Mouse (Mus musculus): Measurements from ENCODE around the gene Helz.
"Not testable (repeated sequence)": the region's sequence is repeated elsewhere in the genome, so short reads cannot be mapped to it uniquely, and the experiment has no call there.

Helz gene

DNA sequence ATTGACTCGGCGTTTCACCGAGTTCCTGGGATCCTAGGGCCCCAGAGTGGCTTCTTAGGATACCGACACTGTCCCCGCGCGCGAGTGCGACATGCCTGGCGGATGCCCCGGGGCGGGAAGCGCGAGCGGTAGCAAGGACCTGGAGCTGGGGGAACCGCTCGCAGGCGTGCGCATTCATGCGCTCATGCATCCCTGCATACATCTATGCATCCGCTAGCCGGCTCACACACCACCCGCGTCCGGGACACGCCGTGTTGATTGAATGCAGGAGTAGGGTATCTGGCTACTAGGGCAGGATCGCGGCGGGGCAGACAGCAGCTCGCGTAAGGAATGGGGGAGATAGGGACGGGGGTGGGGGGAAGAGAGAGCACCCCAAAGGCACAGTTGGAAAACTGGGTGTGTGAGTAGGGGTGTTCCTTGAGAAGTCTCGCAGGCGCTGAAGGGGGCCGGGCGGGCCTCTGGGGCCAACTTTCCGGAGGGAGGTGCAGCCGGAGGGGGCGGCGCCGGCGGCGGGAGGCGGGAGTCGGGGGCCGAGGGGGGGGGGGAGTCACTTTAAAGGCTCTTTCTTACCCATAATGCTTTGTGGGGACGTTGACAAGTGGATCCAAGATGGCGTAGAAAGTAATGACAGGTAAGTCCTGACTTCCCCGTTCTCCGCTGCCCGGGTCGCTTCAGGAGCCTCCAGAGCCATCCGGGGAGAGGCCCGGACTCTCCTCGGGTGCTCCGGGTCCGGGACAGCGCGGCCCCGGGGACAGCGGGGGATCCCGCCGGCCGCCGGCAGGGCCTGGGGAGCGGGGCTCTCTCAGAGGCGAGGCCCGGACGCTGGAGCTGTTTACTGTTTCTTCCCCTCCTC lies at the start of gene Helz:
Gene Helz (plus strand): TSS at position 580 of the 853 bp plus-strand sequence.
- DNase-seq (ENCODE audit: low spot score in 2 of 2): peak; percentile 66 to 68

GRCm38 (mm10) chr11:107502801-107503200 lies 44.9 kb upstream of the Helz start:
- DNase-seq (ENCODE audit: low spot score in 2 of 2): no peak

GRCm38 (mm10) chr11:107504364-107504763 lies 43.4 kb upstream of the Helz start:
- DNase-seq (ENCODE audit: low spot score in 2 of 2): not testable (repeated sequence)

- no peak for DNase-seq (ENCODE audit: low spot score in 2 of 2)
Measured at GRCm38 (mm10) chr11:107506260-107506659, 41.5 kb upstream of the Helz start.

DNA sequence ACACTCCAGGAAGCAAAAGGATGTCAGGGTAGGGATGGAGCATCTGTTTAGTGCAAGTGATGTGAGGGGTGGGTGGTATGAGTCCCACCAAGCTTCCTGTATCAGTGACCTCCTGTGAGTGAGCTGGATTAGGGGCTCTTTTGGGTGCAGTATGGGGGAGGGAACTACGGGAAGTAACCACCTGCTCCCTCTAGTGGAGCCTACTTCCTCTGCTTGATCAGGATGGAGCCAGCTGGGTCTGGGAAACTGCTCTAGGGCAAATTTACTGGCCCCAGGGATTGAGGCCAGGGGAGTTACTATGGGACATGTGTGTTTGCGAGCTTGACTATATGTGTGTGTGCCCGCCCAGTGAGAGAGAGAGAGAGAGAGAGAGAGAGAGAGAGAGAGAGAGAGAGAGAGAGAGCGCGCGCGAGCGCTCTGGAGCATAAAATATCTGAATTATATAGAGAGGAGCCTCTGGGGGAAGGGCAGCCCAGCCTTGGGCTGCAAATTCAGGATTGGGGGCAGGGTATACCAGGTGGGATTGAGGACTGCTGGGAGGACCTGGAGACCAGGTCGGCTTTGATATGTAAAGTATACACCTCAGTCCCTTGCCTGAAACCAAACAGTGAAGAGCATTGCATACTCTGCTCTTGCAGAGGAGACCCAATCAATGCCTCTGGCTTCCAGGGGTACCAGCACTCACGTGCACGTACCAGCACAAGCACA lies 37.9 kb upstream of the Helz start:
- no peak for DNase-seq (ENCODE audit: low spot score in 2 of 2)

DNA sequence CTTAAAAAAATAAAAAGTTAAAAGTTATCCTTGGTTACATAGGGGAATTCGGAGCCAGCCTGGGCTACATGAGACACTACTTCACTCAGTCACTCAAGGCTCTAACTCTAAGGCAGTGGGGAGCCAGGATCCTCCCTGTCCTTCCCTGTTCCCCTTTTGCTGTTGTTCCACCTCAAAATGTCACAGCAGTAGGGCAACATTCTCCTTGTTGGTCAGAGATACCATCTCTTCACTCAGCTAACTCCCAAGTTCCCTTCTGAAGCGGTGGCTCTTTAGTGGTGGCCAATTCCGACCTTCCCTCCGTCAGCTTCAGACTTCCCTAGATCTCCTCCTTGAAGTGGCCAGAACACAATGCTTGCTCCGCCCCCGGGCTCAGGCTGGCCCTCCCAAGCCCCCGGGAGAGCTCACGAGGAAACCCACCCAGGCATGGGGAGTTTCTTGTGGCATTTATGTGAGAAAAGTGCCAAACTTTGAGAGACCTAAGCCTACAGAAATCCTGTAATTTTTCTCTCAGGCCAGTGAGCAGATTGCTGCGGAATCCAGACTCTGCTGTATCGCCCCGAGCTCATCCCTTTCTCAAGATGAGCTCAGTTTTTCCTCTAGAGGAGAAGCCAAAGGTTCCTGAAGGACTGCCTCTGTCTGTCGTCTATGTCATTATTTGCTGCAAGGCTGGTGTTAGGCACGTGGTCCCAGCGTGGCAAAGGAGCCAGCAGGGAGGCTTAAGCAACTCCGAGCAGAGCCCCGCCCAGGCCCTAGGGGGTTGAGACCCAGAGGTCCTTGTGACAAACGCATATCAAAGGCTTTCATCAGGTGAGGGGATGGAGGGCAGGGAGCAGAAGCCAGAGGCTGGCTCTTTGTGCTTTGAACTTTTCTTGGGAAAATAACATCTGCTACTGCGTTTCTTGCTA lies 37.1 kb upstream of the Helz start:
- no peak for DNase-seq (ENCODE audit: low spot score in 2 of 2)

DNA sequence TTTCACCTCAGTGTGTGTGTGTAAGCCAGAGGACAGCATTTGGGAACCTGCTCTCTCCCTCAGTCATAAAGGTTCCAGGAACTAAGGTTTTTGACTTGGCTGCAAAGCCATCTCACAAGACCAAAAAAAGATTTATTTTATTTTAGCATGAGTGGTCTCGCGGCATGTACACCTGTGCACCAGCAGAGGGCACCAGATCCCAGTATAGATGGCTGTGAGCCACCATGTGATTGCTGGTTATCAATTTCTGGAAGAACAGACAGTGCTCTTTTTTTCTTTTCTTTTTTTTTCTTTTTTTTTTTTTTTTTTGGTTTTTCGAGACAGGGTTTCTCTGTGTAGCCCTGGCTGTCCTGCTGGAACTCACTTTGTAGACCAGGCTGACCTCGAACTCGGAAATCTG lies 35.8 kb upstream of the Helz start:
- peak in 1 of 2 experiments; percentile 67 for DNase-seq (ENCODE audit: low spot score in 2 of 2)

GRCm38 (mm10) chr11:107513047-107513446 lies 34.7 kb upstream of the Helz start:
- DNase-seq (ENCODE audit: low spot score in 2 of 2): no peak

- no peak for DNase-seq (ENCODE audit: low spot score in 2 of 2)
Measured at GRCm38 (mm10) chr11:107516387-107516786, 31.3 kb upstream of the Helz start.

DNA sequence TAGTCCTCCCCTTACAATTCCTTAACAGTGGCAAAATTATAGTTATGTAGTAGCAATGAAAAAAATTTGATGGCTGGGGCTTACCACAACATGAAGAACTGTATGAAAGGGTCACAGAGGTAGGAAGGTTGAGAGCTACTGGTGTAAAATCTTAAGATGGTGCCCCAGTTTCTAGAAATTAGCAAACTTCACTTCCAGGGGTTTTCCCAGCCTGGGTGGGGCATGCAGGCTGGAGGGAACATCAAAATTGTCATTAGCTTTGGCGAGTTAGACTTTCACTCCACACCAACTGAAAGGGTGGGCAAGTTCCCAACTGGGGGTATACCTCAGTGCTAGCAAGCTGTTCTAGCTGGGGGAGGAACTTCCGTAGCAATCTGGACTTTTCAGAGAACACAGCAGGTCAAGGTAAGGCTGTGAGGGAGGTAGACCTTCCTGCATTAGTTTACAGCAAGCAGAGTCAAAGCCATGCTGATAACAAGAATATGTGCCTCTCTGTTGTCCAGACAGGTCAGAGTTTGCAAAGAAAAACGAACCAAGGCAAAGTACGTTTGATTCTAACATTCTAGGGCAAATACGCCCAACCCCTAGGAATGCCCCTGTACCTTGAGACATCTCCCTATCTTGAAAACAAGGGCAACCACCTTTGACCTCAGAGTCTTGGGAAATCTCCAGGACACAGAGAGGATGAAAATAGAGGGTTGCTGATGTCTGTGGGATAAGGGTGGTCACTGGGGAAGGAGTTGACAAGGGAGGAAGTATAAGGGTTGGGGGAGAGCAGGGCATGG lies 28.9 kb upstream of the Helz start:
- DNase-seq (ENCODE audit: low spot score in 2 of 2): no peak

DNA sequence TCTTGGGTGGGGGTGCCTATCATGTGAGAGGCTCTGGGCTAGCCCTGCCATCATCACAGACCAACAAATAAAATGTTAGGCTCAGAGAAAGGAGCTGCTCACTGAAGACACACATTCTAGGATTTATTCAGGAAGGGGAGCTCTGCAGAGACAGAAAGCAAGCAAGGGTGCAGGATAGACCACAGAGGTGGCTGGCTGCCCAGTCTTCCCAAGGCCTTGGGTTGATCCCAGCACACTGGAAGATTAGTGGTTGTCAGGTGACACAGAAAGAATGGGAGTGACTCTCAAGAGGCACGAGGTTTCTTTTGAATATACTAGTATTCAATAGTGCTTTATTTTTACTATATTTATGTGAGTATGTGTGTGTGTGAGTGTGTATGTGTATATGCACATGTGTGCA lies 26.6 kb upstream of the Helz start:
- no peak for DNase-seq (ENCODE audit: low spot score in 2 of 2)

DNA sequence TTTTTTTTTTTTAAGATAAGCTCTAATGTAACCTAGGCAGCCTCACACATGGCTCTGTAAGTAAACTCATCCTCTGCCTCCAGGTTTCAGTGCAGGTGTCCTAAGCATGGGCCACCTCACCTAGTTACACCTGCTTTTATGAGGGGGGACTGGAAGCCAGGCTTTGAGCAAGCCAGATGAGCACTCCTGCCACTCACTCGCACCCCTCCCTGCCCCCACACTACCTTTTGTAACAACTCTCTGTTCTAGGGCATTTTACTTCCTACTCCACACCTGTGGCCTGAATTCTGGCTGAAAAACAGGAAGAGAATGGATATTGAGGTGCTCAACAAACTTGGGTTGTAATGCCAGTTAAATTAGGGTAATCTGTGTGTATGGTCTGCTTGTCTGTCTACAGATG lies 22.8 kb upstream of the Helz start:
- DNase-seq (ENCODE audit: low spot score in 2 of 2): no peak

GRCm38 (mm10) chr11:107527632-107528031 lies 20.1 kb upstream of the Helz start:
- no peak for DNase-seq (ENCODE audit: low spot score in 2 of 2)

DNA sequence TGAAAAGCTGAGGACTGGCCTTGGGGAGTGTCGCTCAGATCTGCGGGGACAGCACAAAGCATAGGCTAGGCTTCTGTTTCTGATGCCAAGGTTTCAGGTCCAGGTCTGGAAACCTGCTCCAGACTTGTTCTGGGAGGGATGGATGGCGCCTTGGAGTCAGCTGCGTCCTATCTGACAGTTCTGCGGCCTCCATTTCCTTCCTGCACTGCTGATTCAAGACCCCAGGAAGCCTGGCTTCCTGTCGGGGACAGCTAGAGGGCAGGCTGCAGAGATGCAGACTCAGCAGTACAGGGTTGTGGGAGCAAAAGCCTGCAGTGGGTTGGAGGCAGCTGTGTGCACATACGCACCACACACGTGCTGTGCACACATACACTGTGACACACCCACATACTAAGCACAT lies 18.4 kb upstream of the Helz start:
- DNase-seq (ENCODE audit: low spot score in 2 of 2): no peak

- DNase-seq (ENCODE audit: low spot score in 2 of 2): no peak
Measured at GRCm38 (mm10) chr11:107531445-107531844, 16.3 kb upstream of the Helz start.

GRCm38 (mm10) chr11:107532271-107532670 lies 15.5 kb upstream of the Helz start:
- DNase-seq (ENCODE audit: low spot score in 2 of 2): no peak

DNA sequence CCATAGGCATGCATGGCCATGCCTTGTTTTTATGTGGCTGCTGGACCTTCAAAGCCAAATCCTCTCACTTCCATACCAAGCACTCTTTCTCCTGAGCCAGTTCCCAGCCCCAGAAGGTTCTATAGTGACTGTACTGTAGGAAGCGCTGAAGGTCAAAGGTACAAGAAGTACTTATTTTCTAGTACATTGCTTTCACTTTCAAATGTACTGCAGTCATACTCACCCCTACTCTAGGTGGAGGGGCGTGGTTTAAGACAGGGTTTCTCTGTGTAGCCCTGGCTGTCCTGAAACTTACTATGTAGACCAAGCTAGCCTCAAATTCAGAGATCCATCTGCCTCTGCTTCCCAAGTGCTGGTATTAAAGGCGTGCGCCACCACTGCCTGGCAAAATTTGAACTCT lies 8.7 kb upstream of the Helz start:
- no peak for DNase-seq (ENCODE audit: low spot score in 2 of 2)

DNA sequence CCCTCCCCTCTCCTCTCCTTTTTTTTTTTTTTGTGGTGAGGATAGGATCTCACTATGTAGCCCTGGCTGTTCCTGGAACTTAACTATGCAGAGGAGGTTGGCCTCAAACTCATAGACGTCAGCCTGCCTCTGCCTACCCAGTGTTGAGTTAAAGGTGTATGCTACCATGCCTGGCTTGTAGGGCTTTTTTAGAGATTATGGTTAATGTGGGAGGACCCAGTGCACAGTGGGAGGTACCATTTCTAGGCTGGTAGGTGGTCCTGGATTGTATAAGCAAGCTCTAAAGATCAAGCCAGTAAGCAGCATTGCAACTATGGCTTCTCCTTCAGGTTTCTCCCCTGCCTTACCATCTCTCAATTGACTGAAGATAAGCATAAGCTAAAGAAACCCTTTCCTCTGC lies 7.4 kb upstream of the Helz start:
- DNase-seq (ENCODE audit: low spot score in 2 of 2): no peak

GRCm38 (mm10) chr11:107545747-107546476 lies 1.8 kb upstream of the Helz start:
- no peak for DNase-seq (ENCODE audit: low spot score in 2 of 2)

DNA sequence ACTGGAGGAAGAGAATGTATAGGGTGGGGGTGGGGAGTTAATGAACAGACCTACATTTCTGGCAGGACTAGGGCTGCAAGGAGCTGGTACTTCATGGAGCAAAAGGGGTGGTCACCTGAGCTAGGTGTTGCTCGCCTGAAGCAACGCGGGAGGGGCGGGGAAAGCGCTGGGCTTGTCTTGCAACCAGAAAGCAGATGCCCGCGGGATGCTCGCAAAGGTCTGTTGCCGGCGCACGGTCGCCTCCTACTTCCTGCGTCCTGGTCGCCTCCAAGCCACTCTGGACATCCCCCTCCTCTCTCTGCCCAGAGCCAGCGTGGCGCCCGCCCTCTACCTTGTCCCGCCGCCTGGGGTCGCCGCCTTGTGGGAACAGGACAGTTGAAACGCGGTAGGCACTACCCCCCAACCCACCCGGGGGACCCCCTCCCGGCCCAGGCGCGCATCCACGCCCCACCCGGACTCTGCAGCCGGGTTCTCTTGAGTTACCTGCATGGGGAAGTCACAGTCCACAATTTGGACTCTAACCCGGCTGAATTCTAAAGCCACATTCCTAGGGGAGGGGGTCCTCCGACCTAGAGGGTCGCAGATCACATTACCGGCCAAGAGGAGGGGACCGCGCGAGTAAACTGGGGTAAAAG lies 946 bp upstream of the Helz start:
- DNase-seq (ENCODE audit: low spot score in 2 of 2): peak; percentile 24 to 61

Measured in urinary bladder, postnatal 4 days (tissue).